Mouse (Mus musculus) stomach, embryonic 15.5 days (tissue): ENCODE data around the gene Cdk1. TPM values are rescaled to one million over a fixed set of nuclear protein-coding genes. Genes with fewer than 3 reads are reported as not detected.

ENCODE experiments used
- ATAC-seq: fragments of 200-750 bp; cut with Nextera tagmentation; 2 replicates; pipeline ENCODE4 v1.8.0; 2017; ENCODE audit warnings: low read depth, moderate number of reproducible peaks, moderate TSS enrichment; ENCODE audit not compliant: insufficient read depth, low FRiP score
- H3K27ac ChIP-seq: fragments of 300-500 bp; sonication (generic); 2 replicates; pipeline ENCODE4 v1.5.1; 2015; ENCODE audit warnings: mild to moderate bottlenecking, inconsistent platforms
- H3K27me3 ChIP-seq: fragments of 300-500 bp; sonication (generic); replicated peaks from 2 replicates; pipeline ENCODE4 v1.6.1; 2015; ENCODE audit warnings: inconsistent platforms
- H3K36me3 ChIP-seq: fragments of 300-500 bp; sonication (generic); 2 replicates; pipeline ENCODE4 v1.6.1; 2015; ENCODE audit warnings: inconsistent platforms
- H3K4me1 ChIP-seq: fragments of 300-500 bp; sonication (generic); 2 replicates; pipeline ENCODE4 v1.6.1; 2015; ENCODE audit warnings: inconsistent platforms
- H3K4me2 ChIP-seq: fragments of 300-500 bp; sonication (generic); 2 replicates; pipeline ENCODE4 v1.6.1; 2015; ENCODE audit warnings: mild to moderate bottlenecking, inconsistent platforms
- H3K4me3 ChIP-seq: fragments of 300-500 bp; sonication (generic); replicated peaks from 2 replicates; pipeline ENCODE4 v1.5.1; 2015; ENCODE audit warnings: inconsistent platforms
- H3K9ac ChIP-seq: fragments of 300-500 bp; sonication (generic); 2 replicates; pipeline ENCODE4 v1.6.1; 2015; ENCODE audit warnings: inconsistent platforms
- H3K9me3 ChIP-seq: fragments of 300-500 bp; sonication (generic); 2 replicates; pipeline ENCODE4 v1.6.1; 2016; ENCODE audit warnings: inconsistent platforms
- WGBS: fragments of 180-500 bp; shearing (Covaris S2); methylation state at CpG from one replicate; pipeline ENCODE4 v1.1.7; 2015; 5-methylcytosine and 5-hydroxymethylcytosine counted together
- polyA plus RNA-seq: library from polyadenylated mRNA; unstranded; fragments of >200 nt; fragmentation: Nextera tagmentation; extraction: Ambion mirVana; gene quantifications from 2 replicates; pipeline ENCODE4 v1.2.1, GENCODE M21; 2015

Cdk1 gene
- polyA plus RNA-seq, 1 experiment from 2014 or later, result 449 TPM

DNA sequence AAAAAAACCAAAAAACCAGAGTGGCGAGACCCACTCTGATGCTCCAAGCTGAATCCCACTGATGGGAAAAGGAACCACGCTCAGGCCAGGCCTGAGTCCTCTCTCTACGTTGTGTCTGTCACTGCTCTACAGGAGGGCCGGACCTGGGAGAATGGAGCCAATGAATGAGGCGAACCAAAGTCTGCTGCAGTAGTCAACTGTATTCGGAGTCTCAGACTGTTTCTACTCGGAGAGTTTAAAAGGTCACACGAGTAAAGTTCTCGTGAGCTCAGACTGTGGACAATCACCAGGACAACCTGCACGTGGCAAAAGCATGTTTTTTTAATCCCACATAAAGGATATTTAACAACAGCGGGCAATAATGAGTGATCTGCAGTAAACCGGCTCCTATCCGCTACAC is 28.8 kb downstream of the Cdk1 start:
- H3K27me3 ChIP-seq, result no peaks in the 10 kb centered on the region
- H3K36me3 ChIP-seq, result no peaks in the 10 kb centered on the region
- H3K4me1 ChIP-seq, result 0 out of 2 replicates have a peak, but pooled peaks cover 3% of the 10 kb centered on the region
- no peak overlapping the region for H3K4me3 ChIP-seq
- H3K9ac ChIP-seq, result no peak overlapping the region
- H3K27ac ChIP-seq, result no peak overlapping the region
- H3K4me2 ChIP-seq, result no peak overlapping the region
- no peaks in the 10 kb centered on the region for H3K9me3 ChIP-seq
- WGBS, result 81% methylated on average over 13 of the region's 13 CpGs
- no peak for ATAC-seq

DNA sequence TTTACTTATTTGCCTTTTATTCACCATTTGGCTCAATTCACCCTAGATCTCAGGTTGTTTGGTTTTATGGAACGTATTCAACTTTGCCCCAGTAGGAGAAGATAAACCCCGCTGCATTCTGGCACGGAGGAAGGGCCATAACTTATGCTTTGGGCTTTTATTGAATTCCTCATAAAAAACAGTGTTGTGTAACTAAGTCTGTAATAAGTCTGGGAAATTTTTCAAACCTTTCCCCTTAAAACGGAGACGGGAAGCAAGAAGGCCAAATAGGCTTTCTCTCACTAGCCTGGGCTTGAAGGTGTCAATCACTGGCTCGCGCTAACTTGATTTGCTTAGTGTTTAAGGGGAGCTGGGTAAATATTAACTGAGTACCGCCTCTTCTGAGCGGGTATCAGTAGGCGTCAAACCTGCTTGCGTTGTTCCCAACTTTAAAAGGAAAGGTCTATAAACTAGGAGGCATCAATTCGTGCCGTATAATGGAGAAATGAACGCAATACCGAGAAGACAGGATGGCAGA is 31.2 kb downstream of the Cdk1 start:
- no peaks in the 10 kb centered on the region for H3K9me3 ChIP-seq
- 0 out of 2 replicates have a peak, but pooled peaks cover 3% of the 10 kb centered on the region for H3K4me1 ChIP-seq
- no peaks in the 10 kb centered on the region for H3K27me3 ChIP-seq
- ATAC-seq, result peak; percentile 83
- peak overlapping the region; percentile 45 for H3K4me2 ChIP-seq
- H3K9ac ChIP-seq, result no peak overlapping the region
- H3K4me3 ChIP-seq, result peak overlapping the region; percentile 23
- peak overlapping the region; percentile 18; the same call in 1 of the 2 replicates for H3K27ac ChIP-seq
- WGBS, result 35% methylated on average over 15 of the region's 15 CpGs
- no peaks in the 10 kb centered on the region for H3K36me3 ChIP-seq

DNA sequence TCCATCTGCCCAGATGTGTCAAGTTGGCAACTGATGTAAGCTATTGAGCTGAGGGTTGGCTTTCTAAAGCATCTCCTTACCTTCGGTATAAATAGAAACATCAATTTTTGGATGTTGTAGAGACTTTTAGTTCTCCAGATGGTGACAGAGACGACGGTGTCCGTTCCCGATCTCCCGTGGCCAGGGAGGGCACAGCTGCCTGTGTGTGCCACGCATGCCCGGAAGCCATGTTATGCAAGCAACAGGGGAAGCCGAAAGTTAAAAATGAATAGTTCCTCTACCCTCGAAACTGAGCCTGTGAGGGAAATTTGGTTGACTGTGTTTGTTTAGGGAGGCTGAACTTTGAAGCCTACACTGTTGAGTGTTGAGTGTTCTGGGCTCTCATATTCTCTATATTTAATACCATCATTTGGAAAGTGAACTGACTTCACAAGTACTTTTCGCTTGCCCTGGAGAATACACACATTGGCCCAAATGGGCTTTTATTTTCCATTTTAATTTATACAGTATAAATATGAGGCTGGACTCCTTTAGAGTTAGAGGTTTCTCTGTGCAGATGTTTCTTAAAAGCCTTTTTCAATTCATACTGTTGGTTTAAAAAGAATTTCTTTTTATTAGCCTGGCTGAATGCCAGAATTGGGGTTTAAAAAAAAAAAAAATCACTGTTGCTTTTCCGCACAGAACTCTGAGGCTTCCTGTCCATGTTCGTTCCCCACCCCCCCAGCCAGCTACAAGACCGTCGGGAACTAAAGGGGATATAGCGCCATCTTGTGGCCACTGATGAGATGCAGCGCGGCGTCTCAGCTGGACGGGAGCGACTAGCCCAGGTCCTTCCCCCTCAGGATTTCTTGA is 31.8 kb downstream of the Cdk1 start:
- WGBS, result 38% methylated on average over 21 of the region's 21 CpGs
- peak; percentile 89 for ATAC-seq
- Histone ChIP-seq H3K27me3 (no peaks in the 10 kb centered on the region), H3K4me3 (peak overlapping the region; percentile 23), H3K9me3 (no peaks in the 10 kb centered on the region), H3K9ac (no peak overlapping the region), H3K27ac (peak overlapping the region; percentile 64), H3K36me3 (no peaks in the 10 kb centered on the region), H3K4me1 (0 out of 2 replicates have a peak, but pooled peaks cover 3% of the 10 kb centered on the region), H3K4me2 (peak overlapping the region; percentile 45)

DNA sequence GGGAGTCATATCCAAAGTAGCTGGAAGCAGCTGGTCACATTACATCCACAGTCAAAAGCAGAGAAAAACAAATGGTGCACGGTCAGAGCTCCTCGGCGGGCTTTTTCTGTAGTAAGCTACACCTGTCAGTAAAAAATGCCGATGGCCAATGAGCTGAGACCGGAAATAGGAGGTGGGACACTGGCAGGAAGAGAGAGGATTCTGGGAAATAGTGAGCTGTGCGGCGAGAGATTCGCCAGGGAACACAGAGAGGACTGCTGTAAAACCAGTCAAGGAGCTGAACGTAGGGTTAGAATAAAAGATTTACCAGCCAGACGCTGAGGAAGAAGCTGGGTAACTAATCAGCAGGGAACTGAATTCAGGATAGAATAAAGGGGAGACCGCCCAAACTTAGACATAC is 34.2 kb downstream of the Cdk1 start:
- 0 out of 2 replicates have a peak, but pooled peaks cover 3% of the 10 kb centered on the region for H3K4me1 ChIP-seq
- no peak overlapping the region for H3K4me3 ChIP-seq
- H3K9ac ChIP-seq, result no peak overlapping the region
- no peaks in the 10 kb centered on the region for H3K27me3 ChIP-seq
- WGBS, result 87% methylated on average over 11 of the region's 11 CpGs
- no peak overlapping the region for H3K27ac ChIP-seq
- H3K9me3 ChIP-seq, result no peaks in the 10 kb centered on the region
- H3K36me3 ChIP-seq, result no peaks in the 10 kb centered on the region
- ATAC-seq, result no peak
- H3K4me2 ChIP-seq, result no peak overlapping the region

DNA sequence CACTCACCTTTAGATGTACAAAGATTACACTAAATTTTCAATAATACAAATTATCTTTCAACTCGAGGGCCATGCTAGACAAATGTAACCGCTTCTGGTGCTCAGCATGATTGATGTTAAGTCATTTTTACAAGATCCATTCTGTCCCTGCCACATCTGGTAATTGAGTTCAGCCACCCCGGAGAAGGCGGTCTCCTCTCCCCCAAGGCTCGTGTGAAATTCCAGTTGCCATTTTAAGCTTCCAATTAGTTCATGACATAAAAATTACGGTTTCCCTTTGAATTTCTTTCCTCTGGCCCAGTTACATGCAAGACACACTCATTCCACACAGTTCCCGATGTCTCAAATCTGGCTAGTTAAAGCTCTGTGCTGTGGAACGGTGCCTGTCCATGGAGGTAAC is 38.8 kb downstream of the Cdk1 start:
- no peak for ATAC-seq
- Histone ChIP-seq H3K4me1 (no peaks in the 10 kb centered on the region), H3K9ac (no peak overlapping the region), H3K27ac (no peak overlapping the region), H3K4me2 (no peak overlapping the region), H3K27me3 (no peaks in the 10 kb centered on the region), H3K4me3 (no peak overlapping the region), H3K36me3 (no peaks in the 10 kb centered on the region), H3K9me3 (no peaks in the 10 kb centered on the region)
- WGBS, result 53% methylated on average over 8 of the region's 8 CpGs

DNA sequence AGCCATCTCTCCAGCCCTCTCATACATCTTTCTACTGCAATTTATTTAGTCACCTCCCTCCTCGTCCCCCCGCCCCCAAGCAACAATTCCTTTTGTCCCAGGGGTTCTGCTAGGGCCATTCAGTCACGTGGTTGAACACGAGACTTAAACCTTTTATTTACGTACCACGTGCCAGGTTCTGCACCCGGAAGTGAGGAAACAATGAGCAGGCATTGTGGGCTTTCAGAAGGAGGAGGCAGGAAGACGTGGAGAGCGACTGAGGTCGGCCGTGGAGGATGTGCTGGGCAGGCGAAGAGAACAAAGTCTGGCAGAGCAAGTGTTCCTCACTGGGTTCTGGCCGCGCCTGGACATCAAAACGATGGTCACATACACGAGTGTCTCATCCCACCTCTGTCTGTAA is 40.9 kb downstream of the Cdk1 start:
- WGBS, result 75% methylated on average over 16 of the region's 16 CpGs
- no peaks in the 10 kb centered on the region for H3K9me3 ChIP-seq
- H3K36me3 ChIP-seq, result no peaks in the 10 kb centered on the region
- no peak overlapping the region for H3K27ac ChIP-seq
- H3K27me3 ChIP-seq, result no peaks in the 10 kb centered on the region
- H3K4me2 ChIP-seq, result no peak overlapping the region
- H3K4me1 ChIP-seq, result peaks cover 4% of the 10 kb centered on the region; the same call in 1 of the 2 replicates
- no peak overlapping the region for H3K4me3 ChIP-seq
- no peak overlapping the region for H3K9ac ChIP-seq
- ATAC-seq, result no peak

DNA sequence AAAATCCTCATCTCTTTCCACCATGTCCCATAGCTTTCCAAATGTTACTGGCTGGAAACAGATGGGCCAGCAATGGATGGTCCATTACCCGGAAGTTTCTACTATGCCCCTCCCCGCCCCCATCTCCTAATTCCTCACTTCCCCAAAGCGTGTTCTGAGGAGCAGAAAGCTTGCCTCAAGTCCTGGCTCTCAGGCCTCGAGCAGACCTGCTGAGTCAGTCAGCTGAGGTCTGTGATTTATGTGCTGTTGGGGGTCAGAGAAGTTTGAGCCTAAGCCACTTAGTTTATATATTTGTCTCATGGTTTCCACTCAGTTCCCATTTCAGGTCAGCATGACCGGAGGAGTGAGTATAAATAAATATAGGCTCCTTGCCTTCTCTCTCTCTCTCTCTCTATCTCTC is 43.6 kb downstream of the Cdk1 start:
- H3K4me1 ChIP-seq, result peaks cover 19% of the 10 kb centered on the region
- WGBS, result 44% methylated on average over 5 of the region's 5 CpGs
- ATAC-seq, result no peak

DNA sequence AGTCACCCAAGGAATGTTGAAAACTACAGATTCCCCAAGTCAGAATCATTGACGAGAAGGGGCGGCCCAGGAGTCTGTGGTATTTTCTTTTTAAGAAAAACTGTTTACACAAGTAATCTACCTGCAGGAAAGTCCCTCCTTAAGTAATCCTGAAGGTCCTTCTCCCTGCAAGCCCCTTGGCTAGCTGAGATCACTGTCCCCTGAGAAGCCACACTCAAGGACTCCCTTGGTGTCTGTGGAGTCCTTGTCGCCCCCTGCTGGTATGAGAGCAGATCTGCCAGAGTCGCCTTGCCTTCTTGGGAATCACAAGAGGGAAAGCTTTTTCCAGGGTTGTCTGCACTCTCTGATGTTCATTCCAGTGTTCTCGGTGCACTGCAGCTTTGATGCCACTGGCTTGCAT is 45.7 kb downstream of the Cdk1 start:
- Histone ChIP-seq H3K36me3 (no peaks in the 10 kb centered on the region), H3K4me2 (no peak overlapping the region), H3K27ac (no peak overlapping the region), H3K4me3 (no peak overlapping the region), H3K9ac (no peak overlapping the region), H3K4me1 (peaks cover 19% of the 10 kb centered on the region), H3K9me3 (no peaks in the 10 kb centered on the region), H3K27me3 (no peaks in the 10 kb centered on the region)
- ATAC-seq, result no peak
- 39% methylated on average over 5 of the region's 5 CpGs for WGBS

More for the DNA sequence above, 43.6 kb downstream of the Cdk1 start:
- no peak overlapping the region for H3K9ac ChIP-seq
- no peaks in the 10 kb centered on the region for H3K9me3 ChIP-seq
- no peaks in the 10 kb centered on the region for H3K36me3 ChIP-seq
- no peak overlapping the region for H3K4me3 ChIP-seq
- H3K4me2 ChIP-seq, result no peak overlapping the region
- H3K27ac ChIP-seq, result no peak overlapping the region
- no peaks in the 10 kb centered on the region for H3K27me3 ChIP-seq

GRCm38 (mm10) chr10:69306205-69306604 is 46.5 kb downstream of the Cdk1 start:
- H3K36me3 ChIP-seq, result no peaks in the 10 kb centered on the region
- H3K27ac ChIP-seq, result 0 out of 2 replicates have a peak overlapping the region, but pooled peaks have one; percentile 26
- no peaks in the 10 kb centered on the region for H3K9me3 ChIP-seq
- 45% methylated on average over 14 of the region's 14 CpGs for WGBS
- no peak for ATAC-seq
- peaks cover 19% of the 10 kb centered on the region for H3K4me1 ChIP-seq
- H3K27me3 ChIP-seq, result no peaks in the 10 kb centered on the region
- no peak overlapping the region for H3K9ac ChIP-seq
- 0 out of 2 replicates have a peak overlapping the region, but pooled peaks have one; percentile 2 for H3K4me2 ChIP-seq
- no peak overlapping the region for H3K4me3 ChIP-seq

DNA sequence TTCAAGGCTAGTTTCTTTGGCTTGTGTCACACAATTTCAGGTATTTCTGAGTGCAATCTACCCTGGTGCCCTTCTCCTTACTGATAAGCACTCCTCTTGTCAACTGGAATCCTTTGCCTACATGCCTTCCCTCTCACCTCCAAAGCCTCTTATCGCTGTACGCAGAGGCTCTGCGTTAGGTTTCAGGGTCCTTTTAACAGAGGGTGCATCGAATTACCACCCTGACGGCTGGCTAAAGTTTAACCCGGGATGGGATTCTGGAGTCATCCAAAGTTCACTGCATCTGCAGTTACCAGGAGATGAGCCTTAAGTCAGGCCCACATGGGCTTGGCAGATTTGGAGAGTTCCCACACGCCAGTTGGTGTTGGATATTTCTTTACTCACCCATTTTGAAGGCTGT is 47.1 kb downstream of the Cdk1 start:
- H3K27me3 ChIP-seq, result no peaks in the 10 kb centered on the region
- no peak overlapping the region for H3K4me2 ChIP-seq
- whole genome bisulfite sequencing, result 29% methylated on average over 7 of the region's 7 CpGs
- no peak; the same call in 1 of the 2 replicates for ATAC-seq
- peaks cover 19% of the 10 kb centered on the region for H3K4me1 ChIP-seq
- 0 out of 2 replicates have a peak overlapping the region, but pooled peaks have one; percentile 26 for H3K27ac ChIP-seq
- H3K36me3 ChIP-seq, result no peaks in the 10 kb centered on the region
- no peaks in the 10 kb centered on the region for H3K9me3 ChIP-seq
- H3K9ac ChIP-seq, result no peak overlapping the region
- no peak overlapping the region for H3K4me3 ChIP-seq

GRCm38 (mm10) chr10:69304819-69305218 is 47.9 kb downstream of the Cdk1 start:
- Histone ChIP-seq H3K4me1 (peaks cover 19% of the 10 kb centered on the region), H3K36me3 (no peaks in the 10 kb centered on the region), H3K27ac (no peak overlapping the region), H3K4me3 (no peak overlapping the region), H3K9ac (no peak overlapping the region), H3K9me3 (no peaks in the 10 kb centered on the region), H3K27me3 (no peaks in the 10 kb centered on the region), H3K4me2 (no peak overlapping the region)
- ATAC-seq, result no peak; the same call in 1 of the 2 replicates
- WGBS, result 80% methylated on average over 3 of the region's 3 CpGs

DNA sequence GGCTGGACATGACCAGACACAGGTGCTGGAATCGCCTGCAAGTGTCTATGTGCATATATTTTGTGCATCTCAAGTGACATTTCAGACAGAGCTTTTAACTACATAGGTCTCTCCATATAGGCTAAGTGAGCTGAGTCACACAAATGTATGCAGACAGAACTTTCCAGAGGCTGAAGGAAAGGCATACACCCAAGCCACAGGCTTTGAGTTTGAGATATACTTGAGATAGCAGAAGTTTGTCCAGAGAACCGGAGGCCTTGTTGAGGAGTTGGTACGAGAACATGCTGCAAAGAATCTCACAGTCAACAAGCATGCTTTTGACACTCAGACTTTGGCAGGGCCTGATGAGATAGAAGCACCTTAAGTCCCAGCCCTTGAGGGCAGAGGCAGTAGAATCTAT is 50.1 kb downstream of the Cdk1 start:
- ATAC-seq, result no peak
- Histone ChIP-seq H3K36me3 (no peaks in the 10 kb centered on the region), H3K27ac (no peak overlapping the region), H3K4me2 (no peak overlapping the region), H3K9me3 (no peaks in the 10 kb centered on the region), H3K27me3 (no peaks in the 10 kb centered on the region), H3K4me3 (no peak overlapping the region), H3K9ac (no peak overlapping the region), H3K4me1 (peaks cover 19% of the 10 kb centered on the region)
- WGBS, result 84% methylated on average over 3 of the region's 3 CpGs
